Mouse (Mus musculus): Measurements from ENCODE around the gene Mark4.

GRCm38 (mm10) chr7:19470308-19470707 is 11.7 kb upstream of the Mark4 start:
- TF ChIP-seq CTCF (IDR thresholded peaks at IDR 0.05; ENCODE audit: extremely low read depth, insufficient read depth, insufficient read length, insufficient replicate concordance) (no peak), POLR2A (IDR thresholded peaks at IDR 0.05; ENCODE audit: low read depth, low read length) (no peak)

All from spleen, adult 2 months (tissue).